Mouse (Mus musculus) limb, embryonic 10.5 days (tissue): ENCODE data around the gene Cldn10. TPM values are rescaled to one million over a fixed set of nuclear protein-coding genes. Genes with fewer than 3 reads are reported as not detected.
A peak's percentile ranks its signal among the peaks of the same experiment; 100 is the strongest.

Source experiments
- DNase-seq: peaks from one replicate; pipeline ENCODE4 v3.0.0-alpha.2; 2017; ENCODE audit warnings: low spot score
- H3K27ac ChIP-seq: fragments of 300-500 bp; sonication (generic); 2 replicates; pipeline ENCODE4 v1.5.1; 2016; ENCODE audit warnings: mild to moderate bottlenecking
- H3K27me3 ChIP-seq: fragments of 300-500 bp; sonication (generic); 2 replicates; pipeline ENCODE4 v1.6.1; 2016; ENCODE audit warnings: low read depth, mild to moderate bottlenecking; ENCODE audit not compliant: poor library complexity, severe bottlenecking
- H3K36me3 ChIP-seq: fragments of 300-500 bp; sonication (generic); 2 replicates; pipeline ENCODE4 v1.6.1; 2016; ENCODE audit warnings: mild to moderate bottlenecking, moderate library complexity
- H3K4me1 ChIP-seq: fragments of 300-500 bp; sonication (generic); 2 replicates; pipeline ENCODE4 v1.6.1; 2016
- H3K4me3 ChIP-seq: fragments of 300-500 bp; sonication (generic); 2 replicates; pipeline ENCODE4 v1.5.1; 2016; ENCODE audit warnings: mild to moderate bottlenecking, moderate library complexity
- H3K9me3 ChIP-seq: fragments of 300-500 bp; sonication (generic); replicated peaks from 2 replicates; pipeline ENCODE4 v1.6.1; 2016; ENCODE audit warnings: mild to moderate bottlenecking
- WGBS: fragments of 180-500 bp; shearing (Covaris S2); methylation state at CpG from one replicate; pipeline ENCODE4 v1.1.7; 2016; 5-methylcytosine and 5-hydroxymethylcytosine counted together
- polyA plus RNA-seq: library from polyadenylated mRNA; unstranded; fragments of >200 nt; fragmentation: Nextera tagmentation; extraction: Ambion mirVana; gene quantifications from 2 replicates; pipeline ENCODE4 v1.2.1, GENCODE M21; 2016

The Cldn10 gene
- polyA plus RNA-seq, 1 experiment from 2014 or later, result 1.4 TPM

GRCm38 (mm10) chr14:118919025-118919424 is 131.3 kb downstream of the Cldn10 start:
- Histone ChIP-seq H3K27ac (no peak overlapping the region), H3K4me1 (peaks cover 20% of the 10 kb centered on the region), H3K4me3 (no peak overlapping the region), H3K9me3 (no peaks in the 10 kb centered on the region), H3K27me3 (peaks cover 34% of the 10 kb centered on the region), H3K36me3 (peaks cover 57% of the 10 kb centered on the region)
- no peak for DNase-seq
- WGBS, result 74% methylated on average over 8 of the region's 8 CpGs

GRCm38 (mm10) chr14:118920654-118921053 is 132.9 kb downstream of the Cldn10 start:
- Histone ChIP-seq H3K4me1 (peaks cover 35% of the 10 kb centered on the region), H3K4me3 (no peak overlapping the region), H3K27ac (no peak overlapping the region), H3K36me3 (peaks cover 47% of the 10 kb centered on the region), H3K9me3 (no peaks in the 10 kb centered on the region), H3K27me3 (peaks cover 37% of the 10 kb centered on the region)
- no peak for DNase-seq
- WGBS, result 66% methylated on average over 7 of the region's 7 CpGs

- H3K27ac ChIP-seq, result peak overlapping the region; percentile 56; the same call in 1 of the 2 replicates
- no peaks in the 10 kb centered on the region for H3K9me3 ChIP-seq
- H3K4me1 ChIP-seq, result peaks cover 44% of the 10 kb centered on the region
- H3K4me3 ChIP-seq, result peak overlapping the region; percentile 51
- peaks cover 37% of the 10 kb centered on the region for H3K27me3 ChIP-seq
- peak; percentile 49 for DNase-seq
- H3K36me3 ChIP-seq, result peaks cover 35% of the 10 kb centered on the region
- 19% methylated on average over 22 of the region's 22 CpGs for WGBS
Measured at GRCm38 (mm10) chr14:118922251-118922650, 134.5 kb downstream of the Cldn10 start.

GRCm38 (mm10) chr14:118922667-118923184 is 135.0 kb downstream of the Cldn10 start:
- H3K27ac ChIP-seq, result peak overlapping the region; percentile 56; the same call in 1 of the 2 replicates

More at GRCm38 (mm10) chr14:118922667-118923184, 135.0 kb downstream of the Cldn10 start:
- H3K9me3 ChIP-seq, result no peaks in the 10 kb centered on the region
- H3K27me3 ChIP-seq, result peaks cover 37% of the 10 kb centered on the region
- DNase-seq, result peak; percentile 81
- WGBS, result 1% methylated on average over 47 of the region's 47 CpGs
- peak overlapping the region; percentile 51 for H3K4me3 ChIP-seq
- peaks cover 44% of the 10 kb centered on the region for H3K4me1 ChIP-seq
- peaks cover 30% of the 10 kb centered on the region for H3K36me3 ChIP-seq

Other genes with a start within 250 kb of the Cldn10 start
- gene Abcc4, start 81.7 kb upstream of the Cldn10 start, polyA plus RNA-seq, result 2.1 and 2.5 TPM in 2 replicates
- 13.9 and 20.7 TPM in 2 replicates for gene Dzip1, start 137.6 kb downstream of the Cldn10 start, polyA plus RNA-seq
- gene Dnajc3, start 150.1 kb downstream of the Cldn10 start, polyA plus RNA-seq, result 32.9 and 34.2 TPM in 2 replicates